Mouse (Mus musculus) spleen, postnatal 14 days (tissue): Measurements from ENCODE around the gene Rpl28.

Experiments used
- DNase-seq, 2 experiments: peaks; one replicate each; pipeline ENCODE4 v3.0.0; 2021 to 2022; ENCODE audit warnings: low spot score in 2 of 2

The Rpl28 gene

DNA sequence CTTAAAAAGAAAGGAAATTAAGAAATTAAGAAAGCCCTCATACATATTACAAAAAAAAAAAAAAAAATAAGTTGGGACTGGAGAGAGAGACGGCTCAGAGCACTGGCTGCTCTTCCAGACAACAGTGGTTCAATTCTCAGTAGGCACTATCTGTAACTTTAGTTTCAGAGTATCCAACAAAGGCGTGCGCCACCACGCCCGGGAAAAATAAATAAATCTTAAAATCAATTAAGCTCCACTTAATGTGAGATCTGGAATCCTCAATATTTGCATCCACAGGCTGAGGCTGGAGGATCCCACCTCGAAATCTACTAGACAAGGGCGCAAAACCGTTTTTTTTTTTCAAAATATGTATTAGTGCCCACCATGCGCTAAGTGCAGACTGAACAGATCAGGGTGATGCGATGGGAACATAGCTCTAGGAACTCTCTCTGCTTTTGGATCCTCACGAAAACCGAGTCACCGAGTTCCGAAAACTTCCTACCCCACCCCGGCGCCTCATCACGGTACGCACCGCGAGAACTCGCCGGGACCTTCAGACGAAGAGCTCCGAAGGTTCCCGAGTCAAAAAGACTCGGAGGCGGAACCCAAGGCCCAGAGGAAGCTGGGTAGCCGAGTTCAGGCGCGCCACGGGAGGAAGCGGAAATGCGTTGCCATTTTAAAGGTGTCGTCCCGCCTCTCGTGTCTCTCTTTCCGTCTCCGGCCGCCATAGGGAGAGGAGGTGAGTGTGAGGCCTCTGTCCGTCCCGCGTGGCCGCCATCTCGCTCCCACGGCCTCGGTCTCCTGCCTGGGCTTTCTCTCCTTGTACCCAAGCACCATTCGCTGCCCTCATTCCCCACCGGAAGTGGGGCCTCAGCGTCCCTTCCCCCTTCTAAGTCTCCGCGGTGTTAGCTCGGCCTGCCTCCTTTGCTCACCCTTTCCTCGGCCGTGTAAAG is at the start of gene Rpl28:
TSS of gene Rpl28 (plus strand) at position 597 of the 935 bp plus-strand sequence.
- peak; percentile 86 to 92 for DNase-seq

DNA sequence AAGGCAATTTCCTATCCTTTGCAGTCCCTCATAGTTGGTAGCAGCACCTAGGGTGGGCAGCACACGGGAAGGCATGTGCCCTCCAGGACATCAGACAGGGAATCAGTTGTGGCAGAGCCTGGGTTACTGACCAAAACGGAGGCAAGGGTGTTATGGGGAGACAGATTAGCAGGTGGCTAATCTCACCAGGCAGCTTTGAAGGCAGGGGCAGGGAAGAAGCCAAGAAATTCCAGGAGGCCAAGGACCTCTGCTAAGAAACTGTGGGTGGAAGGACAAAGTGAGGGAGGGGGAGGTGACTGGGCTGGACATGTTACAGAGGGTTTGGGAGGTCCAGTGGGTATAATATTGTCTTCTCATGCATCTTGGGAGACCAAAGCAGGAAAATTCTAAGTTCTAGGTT is 49.3 kb upstream of the Rpl28 start:
- no peak for DNase-seq

GRCm38 (mm10) chr7:4744886-4745285 is 47.8 kb upstream of the Rpl28 start:
- DNase-seq, result no peak

DNA sequence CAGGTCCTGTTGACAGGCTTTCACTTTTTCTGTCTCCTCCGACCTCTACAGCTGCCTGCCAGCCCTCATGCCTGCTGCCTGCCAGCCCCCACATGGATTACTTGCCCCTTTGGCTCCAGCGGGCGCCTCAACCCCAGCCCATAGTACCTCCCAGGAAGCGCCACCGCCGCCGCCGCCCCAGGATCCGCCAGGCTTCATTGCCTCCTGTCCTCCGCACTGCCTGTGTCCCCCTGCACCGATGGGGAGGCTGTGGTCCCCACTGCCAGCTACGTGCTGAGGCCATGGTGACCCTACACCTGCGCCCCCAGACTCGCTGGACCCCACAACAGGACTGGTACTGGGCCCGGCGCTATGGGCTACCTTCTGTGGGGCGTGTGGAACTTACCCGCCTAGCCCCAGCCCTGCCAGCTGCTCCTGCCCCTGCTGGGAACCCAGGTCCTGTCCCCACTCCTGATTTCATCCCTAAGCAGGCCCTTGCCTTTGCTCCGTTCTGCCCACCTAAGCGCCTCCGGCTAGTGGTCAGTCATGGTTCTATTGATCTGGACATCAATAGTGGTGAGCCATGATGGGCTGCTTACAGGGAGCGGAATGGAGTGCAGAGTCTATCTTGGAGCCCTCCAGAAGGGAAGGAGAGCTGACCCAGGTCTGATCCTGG is 46.2 kb upstream of the Rpl28 start:
- no peak for DNase-seq

GRCm38 (mm10) chr7:4747156-4747899 is 45.3 kb upstream of the Rpl28 start:
- no peak for DNase-seq

GRCm38 (mm10) chr7:4748321-4748720 is 44.4 kb upstream of the Rpl28 start:
- DNase-seq, result no peak

DNA sequence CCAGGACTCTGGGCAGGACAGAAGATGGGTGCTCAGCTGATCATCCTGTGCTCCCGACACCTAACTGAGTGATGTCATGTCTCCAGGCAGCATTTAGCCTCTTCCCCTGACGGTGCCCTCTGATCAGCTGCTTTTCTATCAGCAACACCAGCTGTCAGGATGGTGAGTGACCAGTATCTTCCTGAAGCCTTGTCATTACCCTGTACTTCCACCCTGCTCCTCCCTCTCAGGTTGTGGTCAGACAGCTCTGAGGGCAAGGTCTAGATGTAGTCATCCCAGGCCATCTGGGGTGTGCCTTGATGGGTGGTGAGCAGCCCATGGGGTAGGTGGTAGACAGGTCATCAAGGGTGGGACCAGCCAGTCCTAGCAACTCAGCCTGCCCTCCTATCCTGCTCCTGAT is 43.5 kb upstream of the Rpl28 start:
- no peak for DNase-seq

- DNase-seq, result peak; percentile 59 to 68
These were observed 40.5 kb upstream of the Rpl28 start for GRCm38 (mm10) chr7:4751971-4752820.

GRCm38 (mm10) chr7:4752821-4753570 is 39.7 kb upstream of the Rpl28 start, which contains the start of gene Cox6b2:
TSS of gene Cox6b2 (minus strand) at chr7:4753094.
- peak; percentile 70 to 79 for DNase-seq

DNA sequence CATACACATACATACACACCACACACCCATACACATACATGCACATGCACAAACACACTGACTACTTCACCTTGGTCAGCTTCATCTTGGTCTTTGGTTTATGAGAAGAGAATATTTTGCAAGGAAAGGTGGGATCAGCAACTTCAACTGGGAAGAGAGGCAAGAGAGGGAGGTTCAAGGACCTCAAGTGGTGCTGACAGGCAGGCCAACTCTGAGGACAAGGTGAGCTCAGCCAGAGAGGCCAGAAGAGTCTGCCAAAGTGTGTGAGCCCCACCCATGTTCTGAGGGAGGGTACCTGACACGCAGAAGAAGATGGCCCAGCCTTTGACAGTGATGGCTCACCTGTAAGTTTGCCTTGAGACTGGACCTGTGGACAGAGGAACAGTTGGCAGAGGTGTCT is 33.0 kb upstream of the Rpl28 start:
- no peak for DNase-seq

GRCm38 (mm10) chr7:4764946-4765710 is 27.5 kb upstream of the Rpl28 start:
- no peak for DNase-seq

DNA sequence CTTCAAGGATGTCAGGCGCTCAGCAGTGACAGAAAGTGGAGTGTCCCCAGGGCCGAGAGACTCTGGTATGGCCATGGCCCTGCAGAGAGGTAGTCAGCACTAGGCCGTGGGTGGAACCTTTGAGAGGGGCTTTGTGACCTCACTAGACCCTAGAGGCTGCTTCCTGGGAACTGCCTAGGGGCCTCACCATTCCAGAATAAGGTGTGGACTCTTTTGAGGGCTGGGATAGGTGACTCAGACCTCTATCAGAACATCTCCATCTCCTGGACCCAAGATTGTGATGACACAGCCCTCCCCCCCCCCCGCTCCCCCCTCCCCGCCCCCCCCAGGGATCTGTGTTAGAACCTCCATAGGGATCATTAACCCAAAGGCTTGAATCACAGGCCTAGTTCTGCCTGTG is 21.5 kb upstream of the Rpl28 start, which contains the start of gene Fam71e2:
TSS of gene Fam71e2 (minus strand) at position 101 of the 400 bp plus-strand sequence.
- DNase-seq, result no peak

DNA sequence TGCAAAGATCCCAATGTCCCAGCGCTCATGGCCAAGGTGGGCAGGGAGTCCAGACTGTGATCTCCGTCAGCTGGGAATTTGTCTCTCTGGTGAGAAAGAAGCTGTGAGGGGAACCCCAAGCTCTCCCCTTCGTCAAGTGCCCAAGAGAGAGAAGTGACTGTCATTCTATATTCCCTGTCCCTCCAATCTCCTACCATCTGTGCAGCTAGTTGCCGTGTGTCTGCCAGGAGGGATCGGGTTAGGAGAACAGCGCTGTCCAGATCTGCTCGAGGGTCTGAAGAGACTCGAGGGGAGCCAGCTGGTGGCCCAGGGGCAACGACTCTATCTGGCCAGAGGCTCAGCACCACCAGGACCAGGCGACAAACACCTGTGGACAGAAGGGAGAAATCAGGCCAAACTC is 16.5 kb upstream of the Rpl28 start:
- no peak for DNase-seq

DNA sequence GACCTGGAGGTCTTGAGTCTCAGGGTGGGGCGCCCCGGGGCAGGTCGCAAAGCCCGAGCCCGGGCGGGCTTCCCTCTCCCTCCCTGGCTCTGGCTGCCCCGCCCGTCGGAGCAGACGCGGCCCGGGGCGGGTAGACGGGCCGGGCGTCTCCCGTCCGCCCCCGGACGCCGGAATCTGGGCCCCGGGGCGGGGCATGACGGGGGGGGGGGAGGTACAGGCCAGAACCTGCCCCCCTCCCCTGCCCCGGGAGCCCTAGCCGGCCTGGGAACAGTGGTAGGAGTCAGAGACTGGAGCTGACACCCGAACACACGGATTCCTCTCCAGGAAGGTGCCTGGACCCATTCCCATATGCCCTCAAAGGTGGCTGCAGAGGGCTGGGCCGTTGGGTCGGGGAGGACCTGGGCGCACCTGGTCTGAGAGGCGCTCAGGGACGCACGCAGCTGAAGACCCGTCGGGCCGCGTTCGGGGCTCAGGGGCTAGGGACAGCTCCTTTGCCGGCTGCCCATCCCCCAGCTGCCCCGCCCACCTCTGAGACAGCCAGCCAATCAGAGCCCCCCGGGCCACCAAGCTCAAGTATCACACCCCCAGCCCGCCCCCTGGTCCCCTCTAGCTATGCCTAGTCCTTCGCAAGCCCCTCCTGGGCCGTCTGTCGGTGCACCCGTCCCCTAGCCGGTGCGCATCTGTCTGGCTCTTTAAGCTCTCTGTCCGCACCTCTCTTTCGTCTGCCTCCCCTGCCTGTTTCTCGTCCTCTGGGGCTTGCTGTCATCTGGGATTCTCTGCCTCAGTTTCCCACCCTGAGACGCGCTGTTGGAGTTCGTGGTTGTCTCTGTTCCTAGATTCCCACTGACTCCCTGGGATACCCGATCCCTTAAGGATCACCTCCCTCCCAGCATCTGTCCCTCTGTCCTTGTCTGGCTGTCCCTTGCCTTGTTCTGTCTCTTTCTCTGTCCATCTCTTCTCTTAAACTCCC is 15.5 kb upstream of the Rpl28 start:
- no peak for DNase-seq

DNA sequence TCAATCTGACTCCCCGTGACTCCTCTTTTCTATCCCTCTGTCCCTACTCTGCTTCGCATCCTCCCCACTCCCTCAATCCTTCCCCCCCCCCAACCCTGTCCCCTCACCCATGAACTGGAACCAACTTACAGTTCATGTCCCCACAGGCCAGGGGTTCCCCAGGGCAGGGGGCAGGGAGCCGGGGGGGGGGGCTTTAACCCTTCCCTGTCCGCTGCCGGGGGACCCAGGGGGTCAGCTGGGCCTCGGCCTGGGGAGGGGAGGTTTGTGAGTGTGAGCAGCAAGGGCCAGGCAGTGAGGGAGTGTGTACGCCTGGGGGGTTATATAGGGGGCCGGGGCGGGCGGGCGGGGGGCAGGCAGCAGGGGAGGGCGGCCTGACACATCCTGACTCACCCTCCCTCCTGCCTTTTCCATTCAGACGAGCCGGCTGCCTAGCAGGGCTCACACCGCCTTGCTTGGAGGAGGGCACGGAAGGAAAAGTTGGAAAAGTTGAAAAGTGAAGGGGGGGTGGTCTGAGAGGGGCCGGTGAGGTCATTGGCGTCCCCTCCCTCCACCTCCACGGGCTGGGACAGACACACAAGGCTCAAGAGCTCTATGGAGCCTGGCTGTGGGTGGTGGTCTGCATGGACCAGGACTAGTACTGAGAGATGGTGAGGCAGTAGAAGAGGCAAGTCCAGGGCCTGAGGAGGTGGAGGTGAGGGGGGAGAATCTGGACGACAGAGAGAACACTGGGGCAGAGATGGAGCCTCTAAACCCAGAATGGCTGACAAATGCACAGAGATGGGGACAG is 14.6 kb upstream of the Rpl28 start:
- DNase-seq, result no peak

DNA sequence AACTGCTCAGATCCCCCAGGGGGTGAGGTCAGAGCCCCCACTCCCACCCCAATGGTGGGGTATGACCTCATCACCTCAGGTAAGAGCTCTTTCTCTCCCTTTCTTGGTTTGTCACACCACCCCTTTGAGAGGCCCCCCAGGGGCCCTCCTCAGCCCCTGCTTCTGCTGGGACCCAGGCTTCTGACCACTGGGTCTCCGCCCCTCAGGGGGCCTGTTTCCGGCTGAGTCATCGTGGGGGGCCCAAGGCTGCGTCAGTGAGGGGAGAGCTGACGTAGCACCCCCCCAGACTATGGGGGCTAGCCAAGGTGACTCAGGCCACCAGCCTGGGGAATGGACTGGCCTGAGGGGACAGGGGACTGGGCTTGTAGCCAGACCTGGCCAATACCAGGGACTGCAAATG is 12.8 kb upstream of the Rpl28 start:
- no peak for DNase-seq

GRCm38 (mm10) chr7:4782130-4782529 is 10.5 kb upstream of the Rpl28 start:
- no peak for DNase-seq

DNA sequence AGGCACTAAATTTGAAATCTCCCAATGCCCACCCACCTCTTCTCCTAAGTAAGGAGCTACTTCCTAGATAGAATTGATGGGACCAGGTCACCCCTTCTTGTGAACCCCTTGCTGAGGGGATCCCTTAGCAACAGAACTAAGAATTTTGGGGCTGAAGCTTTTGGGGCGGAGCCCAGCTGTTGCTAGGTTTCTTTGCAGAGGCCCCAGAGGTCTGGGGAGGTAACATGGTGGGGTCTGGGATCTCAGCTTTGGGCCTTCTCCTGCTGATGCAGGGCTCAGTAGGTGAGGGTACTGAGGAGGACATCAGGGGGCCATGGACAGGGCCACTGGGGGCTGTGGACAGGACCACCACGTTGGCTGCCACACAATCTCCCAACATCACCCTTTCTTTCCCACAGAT is 9.9 kb upstream of the Rpl28 start, which contains the start of the genes Il11 and Tmem190:
TSS of gene Il11 (minus strand) at position 101 of the 400 bp plus-strand sequence.
TSS of gene Tmem190 (plus strand) at position 179 of the 400 bp plus-strand sequence.
- DNase-seq, result no peak
